Mouse (Mus musculus) kidney, postnatal 0 days (tissue): Measurements from ENCODE around the gene Vmn2r59. TPM values are rescaled to one million over a fixed set of nuclear protein-coding genes. Genes with fewer than 3 reads are reported as not detected.
"Not testable (repeated sequence)": the region's sequence is repeated elsewhere in the genome, so short reads cannot be mapped to it uniquely, and the experiment has no call there.

Source experiments
- ATAC-seq: fragments of 200-750 bp; cut with Nextera tagmentation; replicated peaks from 2 replicates; pipeline ENCODE4 v1.8.0; 2017; ENCODE audit warnings: low read depth, moderate number of reproducible peaks, moderate TSS enrichment, moderate library complexity; ENCODE audit not compliant: low FRiP score
- DNase-seq: peaks from one replicate; pipeline ENCODE4 v3.0.0-alpha.2; 2016; ENCODE audit warnings: low spot score
- H3K27ac ChIP-seq: fragments of 300-500 bp; sonication (generic); 2 replicates; pipeline ENCODE4 v1.5.1; 2014; ENCODE audit warnings: mild to moderate bottlenecking
- H3K27me3 ChIP-seq: fragments of 300-500 bp; sonication (generic); 2 replicates; pipeline ENCODE4 v1.6.1; 2014; ENCODE audit warnings: low read length, mixed read lengths; ENCODE audit not compliant: insufficient read depth
- H3K36me3 ChIP-seq: fragments of 300-500 bp; sonication (generic); 2 replicates; pipeline ENCODE4 v1.6.1; 2014; ENCODE audit warnings: low read length, mixed read lengths; ENCODE audit not compliant: insufficient read depth
- H3K4me1 ChIP-seq: fragments of 300-500 bp; sonication (generic); replicated peaks from 2 replicates; pipeline ENCODE4 v1.6.1; 2014; ENCODE audit warnings: antibody characterized with exemption, low read length, mixed read lengths; ENCODE audit not compliant: insufficient read depth
- H3K4me2 ChIP-seq: fragments of 300-500 bp; sonication (generic); 2 replicates; pipeline ENCODE4 v1.6.1; 2014; ENCODE audit warnings: mild to moderate bottlenecking, low read length, moderate library complexity, mixed read lengths
- H3K4me3 ChIP-seq: fragments of 300-500 bp; sonication (generic); replicated peaks from 2 replicates; pipeline ENCODE4 v1.5.1; 2014; ENCODE audit warnings: low read depth, low read length
- H3K9ac ChIP-seq: fragments of 300-500 bp; sonication (generic); 2 replicates; pipeline ENCODE4 v1.6.1; 2014; ENCODE audit warnings: low read depth, low read length
- H3K9me3 ChIP-seq: fragments of 300-500 bp; sonication (generic); replicated peaks from 2 replicates; pipeline ENCODE4 v1.6.1; 2016; ENCODE audit warnings: low read length, inconsistent platforms, mixed read lengths
- CTCF ChIP-seq: IDR thresholded peaks from 2 replicates; pipeline ENCODE4 v1.5.1; 2016; ENCODE audit warnings: antibody characterized with exemption, low read depth, mild to moderate bottlenecking, moderate library complexity
- WGBS: fragments of 180-500 bp; shearing (Covaris S2); extraction: QIAGEN DNeasy Blood & Tissue Kit; methylation state at CpG from one replicate; pipeline ENCODE4 v1.1.7; 2014; 5-methylcytosine and 5-hydroxymethylcytosine counted together
- polyA plus RNA-seq: library from polyadenylated mRNA; unstranded; fragments of >200 nt; fragmentation: Nextera tagmentation; extraction: Ambion mirVana; gene quantifications from 2 replicates; pipeline ENCODE4 v1.2.1, GENCODE M21; 2015

Vmn2r59 gene
- not detected in 2 replicates for polyA plus RNA-seq

DNA sequence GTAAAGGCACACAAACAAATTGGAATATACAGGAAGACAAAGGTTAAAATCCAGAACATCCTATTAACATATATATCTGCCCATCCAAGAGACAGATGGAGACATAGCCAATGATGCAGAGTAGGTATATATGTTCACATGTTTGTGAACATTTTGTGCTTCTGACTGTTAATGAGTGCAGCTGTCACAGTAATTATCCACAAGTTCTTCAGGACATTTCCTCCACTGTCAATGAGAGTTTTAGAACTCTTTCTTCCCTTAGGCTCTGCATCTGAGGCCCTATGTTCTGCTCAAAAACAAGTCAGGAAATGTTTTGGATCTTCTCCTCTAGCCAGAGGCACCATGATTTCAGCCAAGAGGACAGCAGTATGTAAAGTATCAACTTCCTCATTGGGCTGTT, at the start of gene Vmn2r59:
Gene Vmn2r59 (minus strand): TSS at position 101 of the 400 bp plus-strand sequence.
- Histone ChIP-seq H3K27ac (no peak within 1 kb of the TSS), H3K27me3 (no peaks in the 10 kb centered on the region), H3K9me3 (no peaks in the 10 kb centered on the region), H3K4me2 (no peak within 1 kb of the TSS), H3K9ac (no peak within 1 kb of the TSS), H3K4me1 (no peaks in the 10 kb centered on the region), H3K36me3 (no peaks in the 10 kb centered on the region), H3K4me3 (no peak within 1 kb of the TSS)
- DNase-seq (no peak), ATAC-seq (no peak)
- TF ChIP-seq CTCF = no peak

DNA sequence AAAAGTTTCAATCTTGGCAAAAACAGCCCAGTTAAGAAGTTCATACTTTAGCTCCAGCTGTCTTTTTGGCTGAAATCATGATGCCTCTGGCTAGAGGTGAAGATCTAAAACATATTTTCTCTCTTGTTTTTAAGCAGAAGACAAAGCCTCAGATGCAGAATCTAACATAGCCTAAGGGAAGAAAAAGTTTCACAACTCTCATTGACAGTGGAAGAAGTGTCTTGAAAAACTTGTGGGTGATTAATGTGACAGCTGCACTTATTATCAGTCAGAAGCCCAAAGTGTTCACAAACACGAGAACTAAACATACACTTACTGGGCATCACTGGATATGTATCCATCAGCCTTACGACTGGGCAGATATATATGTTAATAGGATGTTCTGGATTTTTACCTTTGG, 48.6 kb upstream of the Vmn2r59 start, which contains the start of gene Vmn2r60:
Gene Vmn2r60 (plus strand): TSS at position 301 of the 400 bp plus-strand sequence.
- no peak for TF ChIP-seq CTCF
- DNase-seq = no peak
- H3K4me3 ChIP-seq = no peak within 1 kb of the TSS
- H3K27me3 ChIP-seq = no peaks in the 10 kb centered on the region
- no peak for ATAC-seq
- 76% methylated on average over 2 of the region's 2 CpGs for WGBS
- no peak within 1 kb of the TSS for H3K27ac ChIP-seq
- no peak within 1 kb of the TSS for H3K9ac ChIP-seq
- H3K4me1 ChIP-seq = no peaks in the 10 kb centered on the region
- H3K9me3 ChIP-seq = no peaks in the 10 kb centered on the region; the same call in none of the 2 replicates
- no peaks in the 10 kb centered on the region for H3K36me3 ChIP-seq
- H3K4me2 ChIP-seq = no peak within 1 kb of the TSS

DNA sequence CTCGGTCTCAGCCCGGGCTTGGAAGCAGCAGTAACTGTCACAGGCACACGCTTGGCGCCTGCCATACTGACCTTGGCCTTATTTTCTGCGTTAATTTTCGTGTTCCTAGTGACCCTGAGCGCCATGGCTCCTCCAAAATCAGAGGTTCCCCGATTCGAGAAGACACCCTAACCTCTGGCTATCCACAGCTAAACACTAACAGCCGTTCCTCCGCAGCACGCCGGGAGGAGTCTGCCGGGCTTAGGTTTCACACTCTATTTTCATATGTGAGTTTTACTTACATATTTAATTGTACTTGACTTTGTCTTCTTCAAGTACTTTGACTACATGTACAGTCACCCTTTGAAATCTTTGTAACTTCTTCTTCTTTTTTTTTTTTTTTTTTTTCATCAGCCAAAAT, 48.2 kb upstream of the Vmn2r59 start:
- H3K27me3 ChIP-seq, H3K9ac ChIP-seq, H3K4me3 ChIP-seq, H3K9me3 ChIP-seq, H3K36me3 ChIP-seq, DNase-seq, H3K4me1 ChIP-seq, H3K27ac ChIP-seq, H3K4me2 ChIP-seq, ATAC-seq: not testable (repeated sequence)
- WGBS = 74% methylated on average over 11 of the region's 14 CpGs

Other genes with a start within 250 kb of the Vmn2r59 start
- gene Vmn2r58, start 186.3 kb downstream of the Vmn2r59 start, polyA plus RNA-seq = not detected in 2 replicates
- not detected in 2 replicates for gene Vmn2r60, start 48.7 kb upstream of the Vmn2r59 start, polyA plus RNA-seq
- gene Vmn2r61, start 201.0 kb upstream of the Vmn2r59 start, polyA plus RNA-seq = not detected in 2 replicates